Mouse (Mus musculus): ENCODE results near the gene Kcnj9.

The Kcnj9 gene

DNA sequence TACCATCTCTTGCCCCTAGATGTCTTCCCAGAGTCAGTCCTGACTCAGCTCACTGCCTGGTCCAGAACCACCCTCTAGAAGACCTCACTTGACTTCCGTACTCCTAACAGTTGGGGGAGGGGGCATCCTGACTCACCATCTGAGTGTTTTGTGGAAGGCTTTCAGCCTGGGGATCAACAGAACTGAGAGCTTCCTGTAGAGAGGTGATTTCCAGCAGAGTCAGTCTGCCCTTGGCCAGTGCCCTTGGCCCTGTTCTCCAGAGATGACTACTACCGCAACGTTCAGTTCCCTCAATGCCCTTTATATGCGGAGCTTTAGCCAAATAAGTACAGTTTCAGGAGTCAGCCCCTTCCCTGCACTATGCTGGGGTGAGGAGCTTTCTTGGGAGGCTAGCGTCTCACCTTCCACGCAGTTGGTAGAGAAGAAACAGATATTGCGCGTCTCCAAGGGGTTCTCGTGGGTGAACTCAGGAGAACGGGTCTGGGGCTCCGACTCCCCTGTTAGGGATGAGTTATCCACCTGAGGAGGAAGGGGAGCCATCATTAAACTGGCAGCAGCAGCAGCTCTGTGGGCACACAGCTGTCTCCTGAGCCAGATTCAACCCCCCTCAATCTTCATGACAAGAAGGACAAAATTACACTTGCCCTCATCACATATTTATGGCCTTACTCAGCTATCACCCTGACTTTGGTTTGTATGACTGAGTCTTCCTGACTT, 40.1 kb downstream of the Kcnj9 start:
- no peak for DNase-seq

DNA sequence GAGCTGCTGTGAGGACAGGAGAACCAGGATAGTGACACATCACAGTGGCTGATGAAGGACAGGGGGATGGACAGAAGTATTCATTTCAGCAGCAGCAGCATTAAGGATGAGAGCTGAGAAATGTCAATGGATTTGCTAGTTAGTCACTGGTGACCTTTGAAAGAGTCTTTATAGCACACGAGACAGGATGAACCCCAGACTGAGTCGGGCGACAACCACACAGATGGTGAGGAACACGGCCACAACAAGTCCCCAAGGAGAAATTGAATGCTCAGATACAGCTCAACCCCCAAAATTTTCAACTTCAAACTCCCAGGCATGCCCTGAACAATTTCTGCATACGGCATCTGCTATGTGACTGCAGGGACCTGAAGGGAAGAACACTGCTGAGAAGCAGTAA, 42.4 kb downstream of the Kcnj9 start:
- no peak for DNase-seq

DNA sequence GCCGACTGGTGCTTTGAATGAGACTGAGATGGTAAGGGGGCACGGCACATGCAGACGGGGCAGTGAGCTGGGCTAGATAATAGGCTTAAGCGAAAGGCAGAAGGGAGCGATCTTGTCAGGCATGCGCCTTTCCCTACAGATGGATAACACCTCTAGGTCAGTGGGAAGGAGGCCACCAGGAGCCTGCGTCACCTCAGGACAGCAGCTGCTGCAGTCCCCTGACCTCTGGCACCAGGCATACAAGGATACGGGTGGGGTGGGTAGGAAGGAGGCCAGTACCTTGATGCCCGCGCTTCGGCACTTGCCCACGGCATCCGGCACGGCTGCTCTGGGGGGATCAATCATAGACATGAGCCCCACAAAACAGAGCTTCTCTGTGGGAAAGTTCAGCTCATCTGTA, 44.9 kb downstream of the Kcnj9 start:
- no peak for DNase-seq

DNA sequence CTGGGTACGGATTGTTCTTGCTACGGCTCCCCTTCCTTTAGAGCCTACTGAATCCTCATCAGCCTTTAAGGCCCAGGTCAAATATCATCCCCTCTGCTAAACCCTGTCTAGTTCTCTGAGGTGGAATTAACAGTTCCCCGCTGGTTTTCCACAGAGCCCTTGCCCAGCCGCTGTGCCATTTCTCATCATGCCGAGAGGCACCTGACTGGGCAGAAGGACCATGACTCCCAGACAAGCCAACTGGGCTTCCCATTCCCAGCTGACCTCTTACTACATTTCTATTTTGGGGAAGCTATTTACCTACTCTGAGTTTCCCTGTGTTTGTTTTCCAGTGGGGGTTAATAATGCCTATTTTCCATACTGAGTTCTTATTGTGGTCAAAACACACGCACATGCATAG, 46.0 kb downstream of the Kcnj9 start:
- no peak for DNase-seq

DNA sequence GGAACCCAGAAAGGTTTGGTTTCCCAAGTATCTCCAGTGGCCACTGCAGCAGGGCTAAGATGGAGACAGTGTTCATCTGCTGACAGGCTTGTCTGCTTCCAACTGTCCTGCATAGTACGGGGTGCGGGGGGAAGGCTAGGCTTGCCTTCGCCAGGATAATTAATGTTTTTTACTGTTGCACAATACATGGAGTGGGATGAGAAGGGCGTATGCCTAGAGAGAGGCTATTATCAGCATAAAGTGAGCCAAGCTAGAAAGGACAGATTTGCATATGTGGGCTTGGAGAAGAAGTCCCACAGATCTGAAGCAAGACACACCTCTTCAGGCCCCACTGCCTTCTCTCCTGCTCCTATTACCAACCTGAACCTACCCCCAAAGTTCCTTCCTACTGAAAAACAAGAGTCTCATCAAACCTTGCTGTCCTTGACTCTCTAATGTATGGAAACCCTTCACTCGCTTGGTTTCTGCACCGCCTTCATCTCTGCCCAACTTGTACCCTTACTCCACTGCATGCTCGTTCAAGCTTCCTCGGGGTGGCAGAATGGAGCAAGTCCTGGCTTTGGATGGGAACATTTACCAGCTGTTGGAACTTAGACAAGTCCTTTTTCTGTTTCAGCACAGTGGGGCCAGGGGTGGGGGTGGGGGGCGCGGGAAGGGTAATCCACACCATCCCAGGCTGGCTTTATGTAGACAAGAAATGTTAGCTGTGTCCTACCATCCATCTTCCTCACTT, 47.4 kb downstream of the Kcnj9 start:
- DNase-seq = no peak

DNA sequence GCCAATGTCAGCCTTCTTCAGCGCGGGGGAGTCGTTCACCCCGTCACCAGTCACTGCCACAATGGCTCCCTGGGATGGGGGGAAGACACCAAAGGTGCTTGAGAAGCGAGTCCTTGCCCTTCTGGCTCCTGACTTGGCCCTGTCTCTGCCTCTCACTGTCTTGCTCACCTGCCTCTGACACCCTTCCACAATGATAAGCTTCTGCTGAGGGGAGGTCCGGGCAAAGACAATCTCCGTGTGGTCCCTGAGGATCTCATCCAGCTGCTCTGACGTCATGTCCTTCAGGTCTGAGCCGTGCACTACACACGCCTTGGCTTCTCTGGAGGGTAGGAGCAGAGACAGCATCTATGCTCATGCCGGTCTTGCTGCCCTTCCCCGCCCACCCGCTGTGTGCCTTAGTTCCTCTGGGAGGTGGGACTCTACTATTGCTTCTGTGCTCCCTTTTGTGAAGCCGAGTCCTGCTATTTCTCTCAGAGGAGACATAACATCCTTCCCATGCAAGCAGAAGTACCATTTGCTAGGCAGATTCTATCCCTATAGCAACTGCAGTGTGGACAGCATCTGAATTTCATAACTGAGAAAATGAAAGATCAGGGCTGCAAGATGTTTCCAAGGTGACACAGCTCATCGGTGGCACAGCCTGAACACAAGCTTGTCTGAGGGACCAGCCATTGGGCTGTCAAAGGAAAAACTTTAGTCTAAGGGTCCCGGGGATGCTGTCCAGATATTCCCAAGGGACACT, 49.2 kb downstream of the Kcnj9 start:
- DNase-seq = no peak

DNA sequence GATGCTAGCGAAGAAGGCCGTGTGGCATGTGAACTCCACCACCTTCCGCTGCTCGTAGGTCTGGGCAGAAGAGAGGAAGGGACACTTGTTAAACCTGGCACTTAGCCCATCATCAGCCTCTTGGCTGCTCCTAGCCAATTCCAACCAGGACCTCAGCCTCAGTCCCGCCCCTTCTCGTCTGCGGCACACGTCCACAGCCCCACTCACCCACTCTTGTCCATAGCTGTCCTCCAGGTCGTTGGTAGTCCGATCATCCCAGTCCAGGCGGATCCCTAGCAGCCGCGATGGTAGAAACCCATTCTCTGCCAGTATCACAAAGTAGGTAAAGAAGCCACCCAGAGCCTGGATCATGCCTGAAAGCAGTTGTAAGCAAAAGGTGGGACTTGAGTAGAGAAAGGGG, 50.8 kb downstream of the Kcnj9 start:
- DNase-seq = no peak

DNA sequence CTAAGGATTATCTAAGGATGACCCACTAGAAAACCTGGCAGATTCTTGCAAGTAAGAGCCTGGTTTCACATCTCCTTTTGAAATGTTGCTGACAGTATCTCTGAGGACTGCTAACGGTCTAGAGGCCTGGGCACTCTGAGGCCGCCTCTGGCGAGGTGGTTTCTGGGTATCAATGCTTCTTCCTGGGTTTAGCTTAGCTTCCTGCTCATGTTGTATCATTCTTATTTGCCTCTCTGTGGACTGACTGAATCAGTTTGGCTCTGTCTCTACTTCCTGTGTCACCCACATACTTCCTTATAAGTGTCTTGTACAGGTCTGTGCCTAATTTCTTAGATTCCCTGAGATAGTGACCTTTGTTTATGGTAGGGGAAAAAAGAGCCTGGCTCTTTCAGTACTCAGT, 51.9 kb downstream of the Kcnj9 start:
- peak in 1 of 2 experiments; percentile 17 for DNase-seq

DNA sequence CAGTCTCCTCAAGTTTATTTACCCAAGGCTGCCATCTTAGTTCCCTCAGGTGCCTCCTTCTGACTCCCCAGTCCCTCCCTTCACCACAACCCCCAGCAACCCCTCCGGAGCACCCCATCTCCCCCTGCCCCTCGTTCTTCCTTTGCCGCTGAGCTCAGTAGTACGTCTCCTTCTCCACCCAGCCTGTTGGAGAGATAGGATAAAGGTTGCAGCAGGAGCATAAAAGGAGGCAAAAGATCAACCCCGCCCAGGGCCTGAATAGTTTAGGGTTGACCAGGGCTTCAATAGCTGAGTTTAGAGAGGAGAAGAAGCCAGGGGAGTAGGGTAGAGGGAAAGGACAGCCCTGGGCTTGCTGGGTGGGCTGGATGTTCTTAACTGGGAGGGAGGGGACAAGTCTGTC, 54.6 kb downstream of the Kcnj9 start:
- no peak for DNase-seq

DNA sequence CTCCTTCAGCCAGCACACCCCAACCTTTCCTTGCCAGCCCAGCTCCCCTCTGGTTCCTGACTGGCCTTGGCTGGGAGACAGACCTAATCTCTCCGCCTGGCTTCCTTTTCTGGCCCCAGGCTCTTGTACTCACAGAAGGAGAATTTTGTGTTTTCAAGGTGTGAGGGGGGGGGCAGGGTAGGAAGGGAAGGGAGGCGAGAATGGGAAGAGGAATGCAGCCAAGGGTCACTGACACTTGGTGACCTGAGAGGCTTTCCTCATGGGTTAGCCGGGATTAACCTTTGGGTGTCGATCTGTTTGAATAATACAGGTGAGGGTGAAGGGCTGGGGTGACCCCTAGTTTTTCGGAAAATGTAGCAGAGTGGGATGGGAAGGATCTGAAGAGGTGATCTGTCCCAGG, 55.0 kb downstream of the Kcnj9 start:
- DNase-seq = no peak

DNA sequence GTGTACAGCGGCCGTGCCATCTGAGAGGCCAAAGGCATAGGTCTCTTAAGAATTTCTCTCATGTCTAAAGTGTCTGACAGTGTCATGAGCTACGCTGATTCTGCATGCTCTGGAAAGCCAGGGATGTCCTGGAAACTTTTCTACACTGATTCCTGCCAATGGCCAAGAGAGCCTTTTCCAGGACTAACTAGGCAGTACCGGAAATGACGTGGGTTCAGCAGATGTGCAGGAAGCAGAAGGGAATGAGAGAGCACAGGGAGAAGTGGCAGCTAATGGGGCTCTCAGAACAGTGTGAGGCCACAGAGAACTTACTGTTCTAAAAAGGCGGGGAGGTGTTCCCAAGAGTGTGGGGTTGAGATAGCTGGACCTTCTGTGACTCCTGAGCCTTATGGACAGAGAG, 55.7 kb downstream of the Kcnj9 start:
- DNase-seq = no peak

DNA sequence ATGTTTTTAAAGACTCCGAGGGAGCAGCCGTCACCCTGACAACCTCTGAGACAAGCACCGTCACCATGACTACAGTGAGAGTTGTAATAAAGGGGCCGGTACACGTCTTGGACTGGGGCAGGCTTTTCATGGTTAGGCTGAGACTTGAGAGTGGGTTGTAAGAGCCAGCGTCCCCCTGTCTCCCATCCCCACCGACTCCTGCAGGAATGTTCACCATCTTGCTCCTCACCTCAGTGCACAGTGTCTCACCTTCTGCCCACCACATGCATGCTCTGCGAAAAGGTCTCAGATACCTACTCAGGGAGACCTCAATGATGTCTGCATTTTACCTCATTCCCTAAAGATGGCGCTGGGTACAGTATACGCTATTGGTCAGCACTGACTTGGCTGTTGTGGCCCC, 57.4 kb downstream of the Kcnj9 start:
- no peak for DNase-seq

DNA sequence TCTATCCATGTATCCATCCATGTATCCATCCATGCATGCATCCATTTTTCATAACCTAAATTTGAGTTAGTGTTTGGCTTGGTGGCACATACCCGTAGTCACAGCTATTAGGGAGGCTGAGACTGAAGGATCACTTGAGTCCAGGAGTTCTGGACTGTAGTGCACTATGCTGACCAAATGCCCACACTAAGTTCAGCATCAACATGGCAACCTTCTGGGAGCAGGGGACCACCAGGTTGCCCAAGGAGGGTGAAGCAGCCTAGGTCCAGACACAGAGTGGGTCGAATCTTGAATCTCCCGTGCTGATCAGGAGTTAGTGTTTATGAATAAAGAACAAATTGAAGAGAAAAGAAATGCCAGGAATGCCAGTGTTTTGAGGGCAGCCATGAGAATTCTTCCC, 57.9 kb downstream of the Kcnj9 start:
- DNase-seq = no peak

Measured in thymus, postnatal 36 days (tissue).